Mouse (Mus musculus) kidney, adult 2 months (tissue): ENCODE results near the gene Gpam. TPM values are rescaled to one million over a fixed set of nuclear protein-coding genes. Genes with fewer than 3 reads are reported as not detected.
A peak's percentile ranks its signal among the peaks of the same experiment; 100 is the strongest.

ENCODE experiments used
- DNase-seq: peaks from one replicate; pipeline ENCODE4 v3.0.0; 2021
- H3K27ac ChIP-seq: fragments of 200-500 bp; 2 replicates; pipeline ENCODE4 v1.5.1; 2012; ENCODE audit warnings: low read depth, low read length, control low read depth, inconsistent platforms; ENCODE audit not compliant: insufficient read depth
- H3K27me3 ChIP-seq: fragments of 200-500 bp; replicated peaks from 2 replicates; pipeline ENCODE4 v1.6.1; 2012; ENCODE audit warnings: mild to moderate bottlenecking, moderate library complexity, low read length, inconsistent platforms; ENCODE audit not compliant: control insufficient read depth, insufficient read depth
- H3K36me3 ChIP-seq: fragments of 200-500 bp; 2 replicates; pipeline ENCODE4 v1.6.1; 2012; ENCODE audit warnings: mild to moderate bottlenecking, moderate library complexity, low read length, inconsistent platforms; ENCODE audit not compliant: control insufficient read depth, insufficient read depth
- H3K4me1 ChIP-seq: fragments of 200-500 bp; 2 replicates; pipeline ENCODE4 v1.6.1; 2011; ENCODE audit warnings: low read length; ENCODE audit not compliant: control insufficient read depth, insufficient read depth
- H3K4me3 ChIP-seq: fragments of 200-500 bp; 2 replicates; pipeline ENCODE4 v1.5.1; 2011; ENCODE audit warnings: mild to moderate bottlenecking, low read depth, low read length, control low read depth; ENCODE audit not compliant: insufficient read depth
- CTCF ChIP-seq: fragments of 200-500 bp; conservative IDR thresholded peaks from 2 replicates; pipeline ENCODE4 v1.5.1; 2011; ENCODE audit warnings: low read depth, mild to moderate bottlenecking, control low read depth, low read length, moderate library complexity, mixed read lengths; ENCODE audit not compliant: insufficient read depth, insufficient read length
- POLR2A ChIP-seq: fragments of 200-500 bp; IDR thresholded peaks from one replicate; pipeline ENCODE4 v1.6.1; 2011; ENCODE audit warnings: low read depth, low read length, control low read depth
- WGBS: fragments of 180-500 bp; shearing (Covaris S2); methylation state at CpG from one replicate; pipeline ENCODE4 v1.1.7; 2018; 5-methylcytosine and 5-hydroxymethylcytosine counted together
- polyA plus RNA-seq: library from polyadenylated mRNA; depleted of rRNA; stranded (reverse); fragments of >200 nt; gene quantifications from 2 replicates; pipeline ENCODE4 v1.2.3, GENCODE M21; 2012

Gpam gene
- polyA plus RNA-seq, 1 experiment, result 56.6 TPM

DNA sequence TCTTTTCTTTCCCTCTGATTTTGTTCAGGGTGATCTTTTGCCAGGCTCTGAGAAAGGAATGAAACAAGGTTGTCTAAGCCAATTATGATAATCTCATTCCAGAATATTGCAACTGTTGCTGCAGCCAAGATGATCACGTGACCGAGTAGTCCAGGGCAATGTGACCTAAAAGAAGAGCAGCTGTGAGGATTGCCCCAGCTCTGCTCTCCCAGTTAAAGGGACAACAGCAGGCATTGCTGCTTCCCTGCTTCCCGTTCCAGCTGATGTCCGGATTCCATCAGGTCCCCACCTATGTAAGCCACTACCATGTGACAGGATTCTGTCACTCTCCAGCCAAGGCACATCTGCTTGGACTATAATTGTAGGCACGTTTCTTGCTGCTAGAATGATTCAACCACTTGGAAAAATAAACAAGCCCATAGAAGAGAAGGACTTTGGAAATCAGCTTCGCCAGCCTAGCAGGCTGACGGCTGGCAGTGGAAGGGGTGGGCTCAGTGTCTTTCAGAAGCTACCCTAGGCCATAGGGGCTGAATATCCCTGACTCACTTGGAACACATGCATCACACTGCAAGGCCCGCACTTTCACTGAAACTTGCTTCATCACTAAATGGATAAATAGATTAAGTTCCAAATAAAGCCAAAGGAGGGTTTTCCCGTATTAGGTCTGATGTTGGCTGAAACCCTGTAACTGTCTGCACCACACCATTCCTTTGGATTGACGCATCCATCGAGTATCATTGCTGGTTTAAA lies 23.8 kb downstream of the Gpam start:
- H3K4me1 ChIP-seq, result peaks cover 20% of the 10 kb centered on the region
- no peak overlapping the region; the same call in 1 of the 2 replicates for H3K4me3 ChIP-seq
- DNase-seq, result peak; percentile 91
- no peaks in the 10 kb centered on the region for H3K27me3 ChIP-seq
- peak overlapping the region; percentile 79 for H3K27ac ChIP-seq
- no peaks in the 10 kb centered on the region for H3K36me3 ChIP-seq
- WGBS, result 39% methylated on average over 11 of the region's 11 CpGs
- TF ChIP-seq CTCF, result no peak

- 58% methylated on average over 4 of the region's 4 CpGs for WGBS
- Histone ChIP-seq H3K4me3 (peak overlapping the region; percentile 44), H3K36me3 (no peaks in the 10 kb centered on the region), H3K27me3 (no peaks in the 10 kb centered on the region), H3K4me1 (peaks cover 17% of the 10 kb centered on the region), H3K27ac (no peak overlapping the region)
- DNase-seq, result no peak
- TF ChIP-seq CTCF (no peak), POLR2A (no peak)
These were observed 25.4 kb downstream of the Gpam start for GRCm38 (mm10) chr19:55101659-55102058.

GRCm38 (mm10) chr19:55100227-55101140 lies 26.6 kb downstream of the Gpam start:
- TF ChIP-seq CTCF (no peak), POLR2A (no peak)
- no peaks in the 10 kb centered on the region for H3K27me3 ChIP-seq
- H3K27ac ChIP-seq, result peak overlapping the region; percentile 81
- peak overlapping the region; percentile 85 for H3K4me3 ChIP-seq
- DNase-seq, result peak; percentile 25
- WGBS, result 35% methylated on average over 2 of the region's 2 CpGs
- H3K4me1 ChIP-seq, result peaks cover 21% of the 10 kb centered on the region
- H3K36me3 ChIP-seq, result peaks cover 2% of the 10 kb centered on the region; the same call in 1 of the 2 replicates

DNA sequence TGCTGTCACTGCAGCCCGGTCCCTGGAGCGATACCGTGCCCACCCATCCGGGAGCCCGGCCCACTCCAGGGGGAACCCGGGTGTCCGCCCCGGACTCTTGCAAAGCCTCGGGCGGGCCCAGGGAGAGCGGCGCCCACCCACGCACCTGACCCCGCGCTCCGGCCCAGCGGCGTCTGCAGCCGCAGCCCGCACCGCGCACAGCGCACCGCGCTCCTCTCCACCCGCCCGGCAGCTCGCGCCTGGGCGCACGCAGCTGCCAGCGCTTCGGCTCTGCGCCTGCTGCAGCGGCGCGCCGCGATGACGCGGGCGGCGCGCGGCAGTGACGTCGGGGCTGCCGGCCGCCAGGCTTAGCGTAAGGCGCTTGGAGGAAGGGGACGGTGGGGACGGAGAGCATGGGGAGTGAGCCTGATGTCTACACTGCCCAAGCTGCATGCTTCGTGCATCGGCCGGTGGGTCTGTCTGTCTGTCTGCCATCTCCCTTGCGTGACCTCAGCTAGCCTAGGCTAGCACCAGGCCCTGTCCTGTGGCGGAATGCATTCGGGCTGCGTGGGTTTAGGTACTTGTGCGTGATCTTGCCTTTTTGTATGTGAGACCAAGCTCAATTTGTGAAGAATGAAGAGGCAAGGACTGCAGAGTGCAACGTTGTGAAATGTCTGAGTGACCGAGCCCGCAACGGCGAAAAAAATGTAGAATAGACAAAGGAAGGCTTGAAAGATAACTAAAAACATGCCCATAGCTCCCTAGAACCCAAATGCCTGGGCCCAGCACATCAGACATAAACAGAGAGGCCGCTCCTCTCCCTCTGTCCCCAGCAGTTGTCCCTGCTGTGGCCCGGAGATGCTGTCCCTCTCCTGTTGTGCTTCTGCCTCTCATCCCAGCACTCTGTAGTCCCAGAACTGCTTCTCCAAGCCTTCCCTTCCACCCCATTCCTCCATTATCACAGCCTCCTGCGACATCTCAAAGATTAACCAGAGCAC lies 27.6 kb downstream of the Gpam start:
- H3K27me3 ChIP-seq, result no peaks in the 10 kb centered on the region
- TF ChIP-seq CTCF, result no peak
- TF ChIP-seq POLR2A, result peak; percentile 96
- 1% methylated on average over 66 of the region's 69 CpGs for WGBS
- peak overlapping the region; percentile 85 for H3K27ac ChIP-seq
- DNase-seq, result peak; percentile 85
- peak overlapping the region; percentile 85 for H3K4me3 ChIP-seq
- peaks cover 25% of the 10 kb centered on the region for H3K4me1 ChIP-seq
- H3K36me3 ChIP-seq, result peaks cover 2% of the 10 kb centered on the region; the same call in 1 of the 2 replicates

DNA sequence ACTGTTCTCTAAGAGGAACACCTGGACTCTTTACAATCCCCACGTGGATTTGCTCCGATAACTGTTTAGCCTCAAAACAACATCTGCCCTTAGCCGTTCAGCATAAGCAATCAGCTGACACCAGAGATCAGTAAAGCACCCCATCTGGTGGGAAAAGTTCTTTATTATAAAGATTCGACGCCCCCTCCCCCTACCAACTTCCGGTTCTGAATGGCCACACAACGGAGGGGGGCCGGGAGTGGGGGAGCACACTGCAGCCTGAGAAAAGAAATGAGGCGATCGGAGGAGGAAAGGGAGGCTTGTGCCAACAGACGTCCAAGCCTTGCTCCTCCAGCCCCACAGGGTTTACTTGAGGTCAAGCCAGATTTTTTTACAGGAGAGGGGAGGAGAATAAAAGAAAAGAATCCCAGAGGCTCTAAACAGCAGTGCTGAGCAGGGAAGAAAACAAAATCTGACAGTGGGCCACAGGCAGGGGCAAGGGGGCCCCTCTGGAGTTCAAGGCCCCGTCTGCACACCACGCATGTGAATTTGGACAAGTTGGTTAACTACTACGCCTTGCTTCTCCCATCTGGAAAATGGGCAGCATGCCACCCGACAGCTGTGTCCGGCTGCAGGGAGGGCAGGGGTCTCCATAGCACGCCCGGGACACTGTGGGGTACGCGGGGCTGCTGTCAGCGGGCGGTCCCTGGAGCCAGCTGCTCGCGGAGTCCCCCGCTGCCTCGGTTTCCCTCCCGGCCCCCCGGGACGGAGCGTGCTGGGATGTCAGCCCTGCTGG lies 28.4 kb downstream of the Gpam start:
- no peaks in the 10 kb centered on the region for H3K27me3 ChIP-seq
- peak; percentile 83 for DNase-seq
- peaks cover 25% of the 10 kb centered on the region for H3K4me1 ChIP-seq
- TF ChIP-seq CTCF, result no peak
- TF ChIP-seq POLR2A, result no peak
- under 1% methylated on average over 30 of the region's 30 CpGs for WGBS
- H3K4me3 ChIP-seq, result peak overlapping the region; percentile 85
- H3K36me3 ChIP-seq, result peaks cover 2% of the 10 kb centered on the region; the same call in 1 of the 2 replicates
- peak overlapping the region; percentile 85 for H3K27ac ChIP-seq

DNA sequence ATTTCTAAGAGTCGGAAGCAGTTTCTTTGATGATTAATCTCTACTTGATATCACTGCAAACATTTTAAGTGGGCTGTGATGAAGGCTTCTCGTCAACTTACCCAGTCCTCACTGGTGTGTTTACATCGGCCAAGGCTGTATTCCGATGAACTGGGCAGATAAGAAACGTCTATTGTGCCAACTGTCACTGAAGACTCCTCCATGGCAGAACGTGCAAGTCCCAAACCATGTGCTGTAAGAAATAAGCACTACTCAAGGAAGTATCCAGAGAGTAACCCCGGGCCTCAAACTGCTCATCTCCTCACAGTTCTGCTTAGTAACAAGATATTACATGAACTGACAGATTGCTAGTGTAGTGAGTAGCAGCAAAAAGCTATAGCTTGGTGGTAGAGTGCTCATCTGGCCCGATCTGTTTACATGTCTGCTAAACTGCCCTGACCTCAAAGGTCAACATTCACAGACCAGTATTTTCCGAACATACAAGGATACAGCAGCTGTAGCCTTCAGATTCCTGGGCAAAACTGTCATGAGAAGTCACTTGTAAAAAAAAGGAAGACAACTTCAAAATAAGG lies 29.6 kb downstream of the Gpam start:
- H3K27me3 ChIP-seq, result no peaks in the 10 kb centered on the region
- H3K4me1 ChIP-seq, result peaks cover 21% of the 10 kb centered on the region
- 0 out of 2 replicates have a peak overlapping the region, but pooled peaks have one; percentile 8 for H3K4me3 ChIP-seq
- WGBS, result 32% methylated on average over 9 of the region's 9 CpGs
- TF ChIP-seq CTCF (no peak), POLR2A (no peak)
- peak; percentile 15 for DNase-seq
- H3K36me3 ChIP-seq, result peaks cover 2% of the 10 kb centered on the region; the same call in 1 of the 2 replicates
- peak overlapping the region; percentile 92 for H3K27ac ChIP-seq
